Mouse (Mus musculus) heart, postnatal 25 days (tissue): ENCODE measurements at regions not wholly inside any gene's neighbourhood (a gene's known extent, or its start where the extent isn't known, plus 50 kb on each side); places are given as distances from the start of the nearest gene placed in this dataset.
A peak's percentile ranks its signal among the peaks of the same experiment; 100 is the strongest.
"Not testable (repeated sequence)": the region's sequence is repeated elsewhere in the genome, so short reads cannot be mapped to it uniquely, and the experiment has no call there.

Source experiments
- DNase-seq: peaks from one replicate; pipeline ENCODE4 v3.0.0; 2022; ENCODE audit warnings: low spot score
- intact Hi-C: fragments of 180-260 bp; cut with DNase I; formaldehyde crosslinking; loops from one replicate; pipeline ENCODE4 v1.15.1; 2025

- DNase-seq: no peak
- intact Hi-C loops: no loop called here
Observed at GRCm38 (mm10) chr16:58126086-58126485, 282.2 kb upstream of the Dcbld2 start.

- no peak for DNase-seq
- intact Hi-C loops: no loop called here
Observed at GRCm38 (mm10) chr16:58136144-58136905, 271.9 kb upstream of the Dcbld2 start.

DNA sequence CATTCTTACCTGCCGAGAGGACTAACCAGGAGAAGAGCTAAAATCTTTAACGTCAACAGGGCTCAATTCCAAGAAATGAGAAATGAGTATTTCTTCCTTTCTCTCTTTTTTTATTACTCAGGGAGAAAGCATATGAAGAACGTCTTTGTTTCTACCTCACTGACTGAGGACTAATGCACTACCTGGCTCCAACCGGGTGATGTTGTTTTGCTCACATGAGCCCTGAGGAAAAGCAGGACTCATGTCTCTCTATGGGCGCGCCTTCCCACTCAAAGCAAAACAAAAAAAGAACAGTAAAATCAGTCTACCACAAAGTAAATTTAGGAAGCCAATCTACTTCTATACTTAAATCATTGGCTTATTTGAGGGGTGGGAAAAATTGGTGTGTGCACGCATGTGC, 271.3 kb upstream of the Dcbld2 start:
- DNase-seq: no peak
- intact Hi-C loops: no loop called here

GRCm38 (mm10) chr16:58137728-58138279, 270.4 kb upstream of the Dcbld2 start:
- DNase-seq: no peak

DNA sequence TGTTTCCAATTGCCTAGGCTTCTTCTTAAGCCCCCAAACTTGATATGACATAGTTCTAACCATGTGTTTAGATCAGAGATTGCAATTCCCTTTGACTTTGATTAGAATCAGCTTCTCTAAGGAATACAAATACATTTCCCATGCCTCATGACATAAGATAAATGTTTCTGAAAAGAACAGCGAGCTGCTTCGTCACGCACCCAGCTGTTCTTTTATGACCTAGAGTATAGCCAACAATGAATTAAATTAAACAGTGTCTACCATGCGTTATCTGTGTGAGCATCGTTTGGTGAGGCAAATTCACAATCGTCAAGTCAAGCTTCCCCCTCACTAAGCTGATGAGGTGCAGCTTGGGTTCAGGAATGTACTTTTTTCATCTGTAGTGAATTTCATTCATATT, 261.8 kb upstream of the Dcbld2 start:
- DNase-seq: no peak
- intact Hi-C loops: no loop called here

More at GRCm38 (mm10) chr16:58137728-58138279, 270.4 kb upstream of the Dcbld2 start:
- intact Hi-C loops: no loop called here

DNA sequence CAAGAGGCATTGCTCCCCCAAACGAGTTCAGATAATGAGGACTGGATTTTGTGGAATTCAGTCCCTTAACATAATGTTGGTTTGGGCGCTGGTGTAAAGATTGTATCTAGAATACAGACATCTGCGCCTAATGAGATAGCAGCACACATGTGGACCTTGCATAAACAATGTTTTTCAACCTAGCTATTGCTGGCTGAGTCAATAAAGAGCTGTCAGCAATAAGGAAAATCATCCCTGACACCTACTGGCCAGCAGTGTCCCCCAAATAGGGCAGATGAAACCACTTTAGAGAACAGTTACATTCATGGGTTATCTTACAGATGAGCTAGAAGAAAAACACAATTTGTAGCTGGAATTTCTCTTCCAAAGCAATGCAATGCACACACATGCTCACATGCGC, 252.7 kb upstream of the Dcbld2 start:
- intact Hi-C loops: loop anchor here (10.0 kb wide), 1 partner anchor 281 kb away; no protein-coding TSS in a partner anchor
- DNase-seq: no peak

DNA sequence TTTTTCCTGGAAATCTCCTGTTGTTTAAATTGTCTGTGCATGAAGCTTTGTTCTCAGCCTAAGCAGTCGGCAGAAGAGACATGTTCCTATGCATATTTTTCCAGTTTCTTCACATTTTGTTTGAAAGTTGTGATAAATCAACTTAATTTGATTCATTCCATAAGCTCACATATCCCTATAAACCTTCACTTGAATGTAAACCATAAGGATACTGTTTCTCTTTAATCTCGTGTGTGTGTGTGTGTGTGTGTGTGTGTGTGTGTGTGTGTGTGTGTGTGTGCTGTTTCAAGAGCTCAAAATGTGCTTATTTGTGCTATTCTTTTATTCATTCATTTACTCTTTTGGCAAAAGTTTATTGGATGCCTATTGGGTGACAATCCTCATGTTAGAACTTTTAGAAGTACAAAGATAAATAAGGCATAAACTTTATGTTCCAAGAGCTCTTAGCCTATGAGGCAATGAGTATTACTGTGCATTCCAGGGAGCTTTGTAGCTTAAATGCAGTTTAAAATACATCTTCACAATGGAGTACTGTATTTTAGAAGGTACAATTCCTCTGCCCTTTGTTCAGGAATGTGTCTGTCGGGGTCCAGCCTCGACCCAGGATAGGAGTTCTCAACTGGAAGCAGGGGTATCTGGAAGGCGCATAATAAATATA, 229.4 kb upstream of the Dcbld2 start:
- DNase-seq: no peak
- intact Hi-C loops: no loop called here

GRCm38 (mm10) chr16:58179981-58180380, 228.3 kb upstream of the Dcbld2 start:
- DNase-seq, intact Hi-C loops: not testable (repeated sequence)

DNA sequence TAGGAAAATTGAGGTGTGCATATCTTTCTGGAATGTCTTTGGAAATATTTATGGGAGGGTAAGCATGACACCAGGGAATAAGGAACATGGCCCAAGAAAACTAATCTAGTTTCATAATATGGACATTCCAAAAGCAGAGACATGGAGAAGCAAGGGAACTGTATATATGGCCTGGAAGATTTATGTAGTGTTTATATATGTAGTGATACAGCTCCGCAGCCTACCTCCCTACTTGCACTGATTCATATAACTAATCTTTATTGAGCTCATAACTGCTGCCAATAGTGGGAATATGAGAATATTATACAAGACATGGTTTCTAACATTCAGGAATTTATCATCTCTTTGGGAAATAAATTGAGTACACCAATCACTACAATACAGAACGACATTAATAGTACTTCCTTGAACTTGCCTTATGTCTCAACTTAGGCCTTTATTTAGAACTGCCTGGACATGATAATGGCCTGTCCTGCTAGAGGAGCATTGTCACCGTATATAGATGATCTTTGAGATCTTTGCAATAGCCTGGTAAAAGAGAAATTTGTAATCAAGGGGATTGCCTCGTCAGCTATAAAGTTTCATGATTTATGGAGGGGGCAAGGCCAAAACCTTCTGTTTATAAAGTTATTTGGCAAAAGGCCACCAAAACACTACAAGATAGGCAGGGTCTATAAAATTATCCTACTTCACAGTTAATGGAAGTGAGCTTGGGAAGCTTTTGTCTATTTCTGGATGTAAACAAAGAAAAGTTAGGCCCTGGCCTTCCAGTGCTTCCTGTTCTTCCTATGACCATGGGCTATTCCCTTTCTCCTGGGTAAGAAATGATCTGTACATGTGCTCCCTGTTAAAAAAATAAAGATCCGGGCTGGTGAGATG, 213.4 kb upstream of the Dcbld2 start:
- intact Hi-C loops: no loop called here
- DNase-seq: no peak

DNA sequence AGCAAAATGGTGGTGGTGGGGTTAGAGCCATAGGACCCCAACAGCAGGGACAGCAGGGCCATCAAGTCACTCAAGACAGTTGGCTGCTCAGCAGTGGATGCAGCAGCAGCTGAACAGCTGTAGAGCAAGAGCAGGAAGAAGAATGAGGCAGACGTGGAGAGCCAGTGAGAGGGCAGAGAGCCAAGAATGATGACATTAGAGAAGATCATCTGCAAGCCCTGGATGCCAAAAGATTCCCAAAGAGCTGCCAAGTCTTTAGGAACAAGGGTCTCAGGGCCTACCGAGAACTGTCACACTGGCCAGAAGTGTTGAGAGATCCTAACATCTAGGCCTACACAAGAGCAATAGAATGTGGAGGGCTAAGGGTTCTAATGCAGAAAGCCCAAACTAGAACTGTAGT, 196.4 kb upstream of the Dcbld2 start:
- intact Hi-C loops: no loop called here
- no peak for DNase-seq

DNA sequence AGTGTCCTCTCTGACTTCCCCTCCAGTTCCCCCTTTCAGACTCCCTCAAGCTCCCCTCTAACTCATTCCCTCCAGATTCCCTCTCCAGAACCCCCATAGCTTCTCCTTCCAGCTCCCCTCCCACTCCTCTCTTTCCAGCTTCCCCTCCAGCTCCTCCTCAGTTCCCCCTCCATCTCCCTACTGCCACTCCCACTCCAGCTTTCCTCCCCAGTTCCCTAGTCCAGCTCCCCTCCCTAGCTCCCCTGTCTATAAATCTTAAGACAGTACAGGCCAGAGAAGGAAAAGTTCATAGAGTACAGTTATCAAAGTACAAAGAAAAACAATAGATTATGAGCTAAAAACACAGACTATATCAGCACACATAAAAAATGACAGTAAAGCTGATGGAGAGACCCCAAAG, 173.6 kb upstream of the Dcbld2 start:
- intact Hi-C loops: no loop called here
- no peak for DNase-seq

DNA sequence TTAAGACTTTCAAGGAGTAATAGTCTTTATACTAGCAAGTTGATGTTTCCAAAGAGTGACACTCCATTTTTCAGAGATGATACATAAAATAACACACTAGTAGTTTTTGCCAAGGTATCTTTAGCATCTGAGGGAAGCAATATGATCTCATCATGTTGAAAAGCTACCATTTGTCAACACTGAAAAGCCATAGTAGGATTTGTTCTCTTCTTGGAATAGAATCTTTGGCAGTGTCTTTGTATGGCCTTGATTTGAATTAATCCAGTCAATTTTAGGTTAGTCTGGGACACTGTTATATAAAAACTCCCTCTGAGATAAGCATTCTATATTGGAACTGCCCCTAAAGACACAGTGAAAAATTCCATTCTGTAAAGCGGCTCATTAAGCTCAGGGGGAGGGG, 171.4 kb upstream of the Dcbld2 start:
- intact Hi-C loops: no loop called here
- DNase-seq: no peak

- intact Hi-C loops: no loop called here
- DNase-seq: no peak
Observed at GRCm38 (mm10) chr16:58276281-58276680, 132.0 kb upstream of the Dcbld2 start.

DNA sequence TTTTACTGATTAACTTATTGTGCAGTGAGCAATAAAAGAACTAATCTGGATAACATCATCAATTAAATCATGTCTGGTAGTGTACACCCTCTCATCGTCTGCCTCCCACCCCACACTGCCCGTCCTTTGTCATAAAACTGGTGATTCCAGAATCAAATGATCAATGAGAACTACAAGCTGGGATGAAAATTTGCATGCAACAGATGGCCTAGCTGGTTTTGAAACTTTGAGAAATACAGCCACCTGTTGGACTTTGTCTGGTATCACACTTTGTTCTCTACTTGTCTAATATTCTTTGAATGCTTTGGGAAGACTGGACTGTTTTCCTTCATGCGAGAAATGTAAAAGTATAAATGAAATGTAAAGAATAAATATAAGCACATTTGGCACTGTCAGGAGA, 126.8 kb upstream of the Dcbld2 start:
- DNase-seq: no peak
- intact Hi-C loops: loop anchor here (1.0 to 10.0 kb wide), 3 partner anchors 357 to 647 kb away; no protein-coding TSS in a partner anchor

GRCm38 (mm10) chr16:58294457-58294856, 113.8 kb upstream of the Dcbld2 start:
- DNase-seq: no peak
- intact Hi-C loops: no loop called here

GRCm38 (mm10) chr16:58295128-58295527, 113.1 kb upstream of the Dcbld2 start:
- no peak for DNase-seq
- intact Hi-C loops: loop anchor here (5.0 kb wide), 2 partner anchors 367 to 457 kb away; no protein-coding TSS in a partner anchor

DNA sequence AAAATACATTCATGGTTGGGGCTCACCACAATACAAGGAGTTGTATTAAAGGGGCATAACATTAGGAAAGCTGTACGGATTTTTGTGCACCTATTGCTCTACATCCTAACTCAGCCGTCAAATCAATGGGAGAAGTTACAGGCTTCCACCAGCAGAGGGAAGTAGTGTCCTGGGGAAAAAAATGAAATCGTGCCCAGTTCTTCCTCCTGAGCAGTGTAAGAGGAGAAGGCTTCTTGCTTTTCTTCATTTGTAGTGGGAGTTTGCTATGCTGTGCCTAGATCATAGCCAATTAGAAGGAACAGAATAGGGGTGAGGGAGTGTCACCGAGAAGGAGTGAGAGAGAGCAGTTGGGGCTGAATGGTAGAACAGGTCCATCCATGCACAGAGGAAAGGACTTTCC, 108.7 kb upstream of the Dcbld2 start:
- no peak for DNase-seq
- intact Hi-C loops: loop anchor here (1.0 to 5.0 kb wide), 4 partner anchors 152 to 453 kb away; no protein-coding TSS in a partner anchor

DNA sequence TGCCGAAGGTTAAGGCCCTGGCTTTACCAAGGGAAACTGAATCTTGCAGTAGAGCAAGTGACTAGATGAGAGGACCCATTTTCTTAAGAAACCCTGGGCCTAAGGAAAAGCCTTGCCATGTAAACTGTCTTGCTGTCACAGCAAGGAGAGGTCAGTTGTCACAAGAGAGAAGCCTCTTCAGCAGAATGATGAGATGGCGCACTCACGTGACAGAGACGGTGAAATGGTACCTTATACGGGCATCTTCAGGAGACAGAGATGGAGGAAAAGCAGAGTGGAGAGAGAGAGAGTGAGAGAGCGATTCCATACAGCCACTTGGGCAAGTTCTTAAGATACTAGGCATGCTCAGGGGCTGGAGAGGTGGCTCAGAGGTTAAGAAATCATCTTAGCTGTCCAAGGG, 108.1 kb upstream of the Dcbld2 start:
- no peak for DNase-seq
- intact Hi-C loops: loop anchor here (5.0 kb wide), 1 partner anchor 92 kb away; no protein-coding TSS in a partner anchor

DNA sequence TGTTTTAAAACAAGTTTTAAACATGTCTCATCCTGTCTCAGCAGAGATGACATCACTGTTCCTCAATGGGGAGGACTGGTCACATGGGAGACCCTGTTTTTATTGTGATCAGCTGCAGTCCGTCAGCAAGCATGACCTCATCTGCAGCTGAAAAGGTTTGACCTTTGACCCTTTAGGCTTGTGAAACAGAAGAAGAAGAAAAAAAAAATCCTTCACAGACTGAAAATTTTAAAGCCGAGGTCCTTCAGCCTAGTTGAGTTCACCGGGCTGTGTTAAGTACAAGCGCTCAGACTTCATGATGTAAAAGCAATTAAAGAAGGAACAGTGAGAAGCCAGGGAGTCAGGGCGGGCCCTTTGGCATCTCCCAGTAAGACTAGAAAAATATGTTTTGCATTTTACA, 104.7 kb upstream of the Dcbld2 start:
- DNase-seq: peak; percentile 29
- intact Hi-C loops: loop anchor here (5.0 kb wide), 1 partner anchor 89 kb away; no protein-coding TSS in a partner anchor

GRCm38 (mm10) chr16:58316889-58317455, 91.3 kb upstream of the Dcbld2 start:
- intact Hi-C loops: no loop called here
- no peak for DNase-seq
